Mouse (Mus musculus) testis, postnatal 14 days (tissue): ENCODE measurements around the gene Trim62.

ENCODE experiments used
- DNase-seq: peaks from one replicate; pipeline ENCODE4 v3.0.0; 2021; ENCODE audit warnings: low spot score

Gene Trim62

GRCm38 (mm10) chr4:128886571-128886970 lies 3.2 kb downstream of the Trim62 start:
- no peak for DNase-seq

- DNase-seq: no peak
Measured at GRCm38 (mm10) chr4:128887026-128887425, 3.6 kb downstream of the Trim62 start.

GRCm38 (mm10) chr4:128887641-128888091 lies 4.3 kb downstream of the Trim62 start:
- no peak for DNase-seq

- no peak for DNase-seq
Measured at GRCm38 (mm10) chr4:128888436-128888990, 5.1 kb downstream of the Trim62 start.

GRCm38 (mm10) chr4:128889752-128890630 lies 6.6 kb downstream of the Trim62 start:
- no peak for DNase-seq

- DNase-seq: no peak
Measured at GRCm38 (mm10) chr4:128891157-128891556, 7.8 kb downstream of the Trim62 start.

- no peak for DNase-seq
Measured at GRCm38 (mm10) chr4:128891746-128892145, 8.4 kb downstream of the Trim62 start.

- no peak for DNase-seq
Measured at GRCm38 (mm10) chr4:128892188-128892587, 8.8 kb downstream of the Trim62 start.

GRCm38 (mm10) chr4:128894112-128894511 lies 10.7 kb downstream of the Trim62 start:
- no peak for DNase-seq

GRCm38 (mm10) chr4:128895841-128896240 lies 12.5 kb downstream of the Trim62 start:
- DNase-seq: no peak

GRCm38 (mm10) chr4:128896667-128897066 lies 13.3 kb downstream of the Trim62 start:
- DNase-seq: no peak

- no peak for DNase-seq
Measured at GRCm38 (mm10) chr4:128897911-128898421, 14.6 kb downstream of the Trim62 start.

- peak; percentile 72 for DNase-seq
Measured at GRCm38 (mm10) chr4:128899332-128899731, 16.0 kb downstream of the Trim62 start.

GRCm38 (mm10) chr4:128900484-128900883 lies 17.1 kb downstream of the Trim62 start:
- no peak for DNase-seq

- no peak for DNase-seq
Measured at GRCm38 (mm10) chr4:128902390-128902789, 19.0 kb downstream of the Trim62 start.

- DNase-seq: peak; percentile 79
Measured at GRCm38 (mm10) chr4:128904035-128904800, 20.8 kb downstream of the Trim62 start.

GRCm38 (mm10) chr4:128905251-128905650 lies 21.9 kb downstream of the Trim62 start:
- no peak for DNase-seq

GRCm38 (mm10) chr4:128906757-128907156 lies 23.4 kb downstream of the Trim62 start:
- DNase-seq: no peak

GRCm38 (mm10) chr4:128907238-128907968 lies 24.0 kb downstream of the Trim62 start:
- no peak for DNase-seq

- DNase-seq: no peak
Measured at GRCm38 (mm10) chr4:128908586-128909377, 25.4 kb downstream of the Trim62 start.

GRCm38 (mm10) chr4:128909378-128909831 lies 26.0 kb downstream of the Trim62 start:
- no peak for DNase-seq
